Comparison of ENCODE assay signal across 13 mouse cellular contexts in the genomic region with DNA sequence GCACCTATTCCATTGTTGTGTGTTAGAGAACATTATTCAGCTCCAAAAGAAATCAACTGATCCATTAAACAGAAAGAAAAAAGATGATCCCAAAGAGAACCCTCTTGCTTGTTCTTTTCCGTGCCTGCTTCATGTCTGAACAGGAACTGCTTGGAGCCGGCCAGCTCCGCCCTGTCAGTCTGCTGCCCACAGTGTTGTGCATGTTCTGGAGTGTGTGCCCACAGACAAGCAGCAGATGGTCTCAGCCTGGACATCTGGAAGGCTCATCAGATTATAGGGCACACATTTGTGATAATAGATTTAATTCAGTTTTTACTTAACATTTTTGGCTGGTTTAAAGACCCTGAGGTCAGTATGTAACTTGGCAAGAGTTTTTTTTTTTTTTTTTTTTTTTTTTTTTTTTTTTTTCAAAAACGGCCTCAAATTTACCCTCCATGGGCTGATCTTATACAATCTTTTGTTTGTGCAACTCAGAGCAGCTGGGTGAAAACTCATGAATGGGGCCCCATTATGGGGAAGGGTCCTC.
A peak's percentile ranks its signal among the peaks of the same experiment; 100 is the strongest.
DNase-seq lines count a peak whose midpoint lies in the region; ATAC-seq lines count a peak whose summit lies in the region.
"Had no signal": no experiment of that assay in that cellular context is flagged by ENCODE, and none has a peak within 500 bp of the region (broad histone marks: within the 10 kb centered on the region; RNA-seq: fewer than 3 reads in every experiment).

No protein-coding gene starts in this region.

- no peaks in the 10 kb centered on the region for H3K4me1 ChIP-seq in forebrain, embryonic 12.5 days
- H3K4me1 ChIP-seq in forebrain, embryonic 11.5 days (replicated peaks; ENCODE audit: control insufficient read depth, insufficient read depth, low read length): no peaks in the 10 kb centered on the region
- no peaks in the 10 kb centered on the region for H3K4me1 ChIP-seq in stomach, embryonic 16.5 days (ENCODE audit: control insufficient read depth, insufficient read depth, low read length)
- H3K4me1 ChIP-seq: embryonic facial prominence, embryonic 12.5 days; limb, embryonic 12.5 days had no signal

- no peak overlapping the region for H3K4me3 ChIP-seq in forebrain, embryonic 12.5 days (replicated peaks)
- H3K4me3 ChIP-seq in forebrain, embryonic 11.5 days (ENCODE audit: low read depth, low read length): no peak overlapping the region
- H3K4me3 ChIP-seq in stomach, embryonic 16.5 days (replicated peaks; ENCODE audit: low read length): no peak overlapping the region
- H3K4me3 ChIP-seq: embryonic facial prominence, embryonic 12.5 days; gastrocnemius, adult 2 months; limb, embryonic 12.5 days had no signal

- H3K4me2 ChIP-seq in forebrain, embryonic 12.5 days: no peak overlapping the region
- H3K4me2 ChIP-seq in forebrain, embryonic 11.5 days (ENCODE audit: low read depth, low read length, severe bottlenecking): no peak overlapping the region
- no peak overlapping the region for H3K4me2 ChIP-seq in stomach, embryonic 16.5 days (ENCODE audit: low read depth, low read length)
- H3K4me2 ChIP-seq: embryonic facial prominence, embryonic 12.5 days; limb, embryonic 12.5 days; lung, embryonic 14.5 days had no signal

- peak; percentile 60; the same call in 1 of the 2 replicates for ATAC-seq in forebrain, embryonic 12.5 days (ENCODE audit: low FRiP score)
- no peak for ATAC-seq in forebrain, embryonic 11.5 days (replicated peaks; ENCODE audit: low FRiP score)
- peak; percentile 69; the same call in 1 of the 2 replicates for ATAC-seq in stomach, embryonic 16.5 days (ENCODE audit: insufficient read depth, low FRiP score)
- no peak for ATAC-seq in megakaryocyte progenitor cell, adult 5-6 weeks (replicated peaks; ENCODE audit: poor library complexity)
- ATAC-seq in megakaryocyte, adult 5-6 weeks (ENCODE audit: poor library complexity, severe bottlenecking): no peak

- H3K27ac ChIP-seq in forebrain, embryonic 12.5 days: no peak overlapping the region
- no peak overlapping the region for H3K27ac ChIP-seq in forebrain, embryonic 11.5 days (ENCODE audit: low read depth, low read length)
- no peak overlapping the region for H3K27ac ChIP-seq in stomach, embryonic 16.5 days (ENCODE audit: low read length)
- H3K27ac ChIP-seq: embryonic facial prominence, embryonic 12.5 days; gastrocnemius, adult 2 months; limb, embryonic 12.5 days had no signal

- H3K36me3 ChIP-seq in forebrain, embryonic 12.5 days (replicated peaks): no peaks in the 10 kb centered on the region
- H3K36me3 ChIP-seq in forebrain, embryonic 11.5 days (ENCODE audit: control insufficient read depth, insufficient read depth, low read length): no peaks in the 10 kb centered on the region
- H3K36me3 ChIP-seq in stomach, embryonic 16.5 days (ENCODE audit: control insufficient read depth, insufficient read depth, low read length): no peaks in the 10 kb centered on the region
- H3K36me3 ChIP-seq: embryonic facial prominence, embryonic 12.5 days; limb, embryonic 12.5 days had no signal

- 66% methylated on average over 4 of the region's 4 CpGs for WGBS in forebrain, embryonic 12.5 days
- WGBS in forebrain, embryonic 11.5 days: 68% methylated on average over 4 of the region's 4 CpGs
- WGBS in stomach, embryonic 16.5 days: 53% methylated on average over 4 of the region's 4 CpGs

- DNase-seq in forebrain, embryonic 11.5 days (ENCODE audit: low spot score): no peak
- DNase-seq in right cerebral cortex, adult 18-20 months: peak; percentile 15
- DNase-seq in right cerebral cortex, postnatal 4 days: no peak
- peak; percentile 3 for DNase-seq in layer of hippocampus, adult 9-10 months (ENCODE audit: low spot score)
- DNase-seq: gastrocnemius, adult 2 months; lung, embryonic 14.5 days; midbrain, embryonic 14.5 days had no signal

- H3K27me3 ChIP-seq in forebrain, embryonic 12.5 days: no peaks in the 10 kb centered on the region
- no peaks in the 10 kb centered on the region for H3K27me3 ChIP-seq in forebrain, embryonic 11.5 days (ENCODE audit: control insufficient read depth, insufficient read depth, low read length)
- no peaks in the 10 kb centered on the region for H3K27me3 ChIP-seq in stomach, embryonic 16.5 days (ENCODE audit: control insufficient read depth, insufficient read depth, low read length)

- H3K9me3 ChIP-seq in forebrain, embryonic 12.5 days: no peaks in the 10 kb centered on the region
- H3K9me3 ChIP-seq in forebrain, embryonic 11.5 days (ENCODE audit: control insufficient read depth, low read length): no peaks in the 10 kb centered on the region
- H3K9me3 ChIP-seq in stomach, embryonic 16.5 days (replicated peaks; ENCODE audit: control insufficient read depth, low read length): no peaks in the 10 kb centered on the region
- H3K9me3 ChIP-seq: embryonic facial prominence, embryonic 12.5 days; limb, embryonic 12.5 days had no signal

- H3K9ac ChIP-seq in forebrain, embryonic 12.5 days: no peak overlapping the region
- H3K9ac ChIP-seq in forebrain, embryonic 11.5 days (ENCODE audit: low read length): no peak overlapping the region
- no peak overlapping the region for H3K9ac ChIP-seq in stomach, embryonic 16.5 days (ENCODE audit: low read length)
- H3K9ac ChIP-seq: embryonic facial prominence, embryonic 12.5 days; limb, embryonic 12.5 days; lung, embryonic 14.5 days had no signal

Comparison
In these comparisons a context has a peak if more than half of its experiments do, and no peak if none do; other contexts are left out.
1. ATAC-seq: peak in forebrain, embryonic 12.5 days (single experiment) and stomach, embryonic 16.5 days (single experiment); none in forebrain, embryonic 11.5 days (single experiment), megakaryocyte progenitor cell, adult 5-6 weeks (single experiment) and megakaryocyte, adult 5-6 weeks (single experiment).
2. DNase-seq: peak in right cerebral cortex, adult 18-20 months (single experiment) and layer of hippocampus, adult 9-10 months (single experiment); none in forebrain, embryonic 11.5 days (single experiment) and right cerebral cortex, postnatal 4 days (single experiment).